Mouse (Mus musculus) spleen, postnatal 14 days (tissue): ENCODE measurements around the gene Cep350.

Experiments used
- DNase-seq, 2 experiments: peaks; one replicate each; pipeline ENCODE4 v3.0.0; 2021 to 2022; ENCODE audit warnings: low spot score in 2 of 2

Cep350 gene

DNA sequence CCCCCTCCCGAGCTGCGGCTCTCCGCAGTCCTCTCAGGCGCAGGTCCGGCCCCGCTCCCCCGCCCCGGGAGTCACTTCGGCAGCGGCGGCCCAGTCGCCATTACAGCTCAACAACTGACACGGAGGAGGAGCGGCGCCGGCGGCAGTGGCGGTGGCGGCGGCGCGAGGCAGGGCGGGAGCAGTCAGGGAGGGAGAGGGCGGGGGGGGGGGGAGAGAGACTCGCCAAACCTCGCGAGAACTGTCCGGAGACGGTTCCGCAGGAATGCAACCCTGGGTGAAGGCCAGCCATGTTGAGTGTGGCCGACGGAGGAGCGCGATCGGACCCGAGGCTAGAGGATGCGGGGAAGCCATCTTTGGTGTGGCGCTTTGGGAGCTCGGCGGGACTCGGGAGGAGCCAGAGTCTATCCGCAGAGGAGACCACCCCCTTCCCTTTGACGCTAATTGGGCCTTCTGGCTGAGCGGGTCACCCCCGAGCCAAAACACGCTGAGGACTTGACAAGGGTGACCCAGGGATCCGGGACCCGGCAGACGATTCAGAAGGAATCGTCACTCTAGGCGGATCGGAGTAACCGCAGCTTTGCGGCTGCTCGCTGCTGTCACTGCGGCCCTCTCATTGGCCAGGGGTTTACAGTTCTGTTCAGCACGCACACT is at the start of gene Cep350:
TSS of gene Cep350 (minus strand) at position 188 of the 651 bp plus-strand sequence.
- DNase-seq: peak; percentile 87 to 92

DNA sequence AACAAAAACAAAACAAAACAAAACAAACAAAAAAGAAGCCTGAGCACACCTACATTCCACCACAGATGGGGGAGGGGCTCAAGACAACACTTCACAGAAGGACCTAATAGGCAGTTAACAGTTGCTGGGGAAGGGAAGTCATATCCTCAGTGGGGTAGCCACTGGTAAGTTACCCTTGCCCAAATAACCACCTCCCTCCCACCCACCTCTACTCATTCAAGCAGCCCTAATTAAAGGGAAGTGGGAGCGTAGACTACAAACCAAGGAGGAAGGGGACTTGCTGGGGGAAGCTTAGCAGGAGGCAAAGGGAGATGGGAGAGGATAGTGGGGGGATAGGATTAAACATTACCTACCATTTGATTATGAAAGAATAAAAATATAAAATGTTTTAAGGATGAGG is 47.3 kb upstream of the Cep350 start:
- DNase-seq: no peak

DNA sequence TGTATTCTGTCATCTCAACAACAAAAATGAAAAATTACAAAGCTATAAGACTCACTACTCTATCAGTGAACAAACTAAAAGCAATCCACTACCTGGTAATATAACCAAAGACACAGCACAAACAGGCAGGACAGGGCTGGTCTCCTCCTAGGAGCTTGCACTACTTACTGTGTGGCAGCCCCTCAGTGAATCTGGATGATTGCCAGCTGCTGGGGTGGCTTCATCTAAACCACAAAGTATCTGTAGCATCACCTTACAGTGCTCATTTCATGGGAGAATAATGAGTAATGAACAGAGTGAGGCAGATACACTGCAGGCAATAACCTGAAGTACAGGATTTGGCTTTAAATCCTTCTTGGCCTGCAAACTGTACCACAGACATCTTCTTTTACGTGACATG is 46.7 kb upstream of the Cep350 start:
- DNase-seq: no peak

DNA sequence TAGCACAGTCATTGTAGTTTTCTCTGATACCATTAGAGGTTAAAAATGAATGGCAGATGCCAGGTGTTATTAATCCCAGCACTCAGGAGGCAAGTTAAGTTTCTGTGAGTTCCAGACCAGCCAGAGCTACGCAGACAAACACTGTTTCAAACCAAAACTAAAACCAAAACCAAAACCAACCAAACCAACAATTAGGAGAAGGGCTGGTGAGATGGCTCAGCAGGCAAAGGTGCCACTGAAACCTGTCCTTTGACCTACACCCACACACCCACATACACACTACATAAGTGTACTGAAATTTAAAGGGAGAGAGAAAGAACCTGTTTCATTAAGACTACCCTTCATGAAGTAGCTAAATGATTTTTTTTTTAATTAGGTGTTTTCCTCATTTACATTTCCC is 35.9 kb upstream of the Cep350 start:
- DNase-seq: no peak

DNA sequence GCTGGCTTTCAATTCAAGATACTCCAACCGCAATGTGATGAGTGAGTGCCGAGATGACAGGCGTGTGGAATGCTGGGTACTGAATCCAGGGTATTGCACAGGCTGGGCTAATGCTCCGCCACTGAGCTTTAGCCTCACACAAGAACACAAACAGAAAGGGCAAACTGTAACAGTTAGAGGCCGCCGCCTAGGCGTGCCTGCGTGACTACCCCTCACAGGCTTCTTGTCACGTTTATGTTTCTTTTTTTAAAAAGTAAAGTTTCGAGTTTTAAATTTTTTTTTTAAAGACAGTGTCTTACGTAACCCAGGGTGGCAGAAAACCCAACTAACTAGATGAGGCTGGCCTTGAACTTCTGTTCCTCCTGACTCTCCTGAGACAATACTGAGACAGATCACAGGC is 32.9 kb upstream of the Cep350 start:
- DNase-seq: no peak

DNA sequence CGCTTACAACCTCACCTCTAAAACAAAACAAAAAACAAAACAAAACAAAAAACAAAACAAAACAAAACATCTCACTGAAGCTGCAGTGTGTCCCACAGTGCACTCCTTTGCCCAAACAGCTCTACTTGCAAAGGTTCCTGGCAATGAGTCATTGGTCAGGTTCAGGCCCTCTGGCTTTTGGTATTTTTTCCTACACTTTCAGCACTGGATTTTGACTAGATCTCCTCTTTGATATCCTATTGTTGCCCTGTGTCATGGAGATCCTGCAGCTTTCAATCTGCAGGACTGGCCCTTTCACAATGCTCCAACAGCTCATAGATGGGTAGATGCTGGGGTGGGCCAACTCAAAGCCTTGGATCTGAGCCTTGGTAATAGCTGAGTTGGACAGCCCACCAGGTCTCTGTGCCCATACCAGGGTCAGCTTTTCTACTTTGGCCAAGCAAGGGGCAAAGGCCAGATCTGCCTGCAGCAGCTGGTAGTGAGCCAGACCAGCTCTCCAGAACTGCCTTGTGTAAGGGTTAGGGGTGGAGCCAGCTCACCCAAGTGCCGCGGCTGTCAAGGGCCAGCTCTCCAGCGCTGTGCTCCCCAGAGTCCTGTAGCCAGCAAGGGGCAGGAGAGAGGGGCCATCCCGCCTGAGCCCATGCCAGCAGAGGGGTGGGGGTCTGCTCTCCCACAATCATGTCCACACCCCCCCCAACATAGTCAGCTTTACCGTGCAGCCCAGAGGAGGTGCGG is 30.3 kb upstream of the Cep350 start:
- no peak for DNase-seq

DNA sequence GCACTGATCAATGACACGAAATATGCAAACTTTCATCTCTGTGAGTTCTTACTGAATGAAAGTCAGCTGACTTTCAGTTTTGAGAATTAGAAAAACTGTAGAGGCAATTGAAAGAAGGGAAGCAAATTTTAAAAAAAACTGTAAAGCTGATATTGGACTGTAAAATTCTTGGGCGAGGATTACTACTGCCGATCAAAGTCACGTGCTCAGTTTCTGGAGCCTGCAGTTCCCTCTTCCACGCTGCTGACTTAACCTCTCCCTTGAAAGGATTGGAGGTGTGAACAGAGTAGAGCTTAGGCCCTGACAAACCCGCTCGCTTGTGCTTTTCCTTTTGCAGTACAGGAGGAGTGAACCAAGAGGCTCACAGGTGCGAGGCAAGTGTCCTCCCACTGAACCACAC is 29.3 kb upstream of the Cep350 start:
- no peak for DNase-seq

DNA sequence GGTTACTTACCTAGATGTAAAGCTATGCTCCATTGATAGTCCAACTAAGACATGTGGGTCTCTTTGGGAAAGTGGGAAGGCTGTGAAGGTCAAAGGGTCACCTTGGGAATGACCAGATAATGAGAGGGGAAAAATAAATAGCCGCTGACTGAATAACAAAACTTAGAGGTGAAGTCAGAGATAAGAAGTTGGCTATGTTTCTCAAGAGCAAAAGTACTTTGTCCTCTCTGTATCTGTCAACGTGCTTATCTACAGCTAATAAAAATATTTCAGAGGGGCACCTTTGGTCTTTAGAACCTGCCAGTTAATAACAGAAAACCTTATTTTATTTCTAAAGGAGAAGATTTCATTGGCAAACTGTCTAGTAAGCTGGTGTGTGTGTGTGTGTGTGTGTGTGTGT is 22.6 kb upstream of the Cep350 start:
- no peak for DNase-seq

DNA sequence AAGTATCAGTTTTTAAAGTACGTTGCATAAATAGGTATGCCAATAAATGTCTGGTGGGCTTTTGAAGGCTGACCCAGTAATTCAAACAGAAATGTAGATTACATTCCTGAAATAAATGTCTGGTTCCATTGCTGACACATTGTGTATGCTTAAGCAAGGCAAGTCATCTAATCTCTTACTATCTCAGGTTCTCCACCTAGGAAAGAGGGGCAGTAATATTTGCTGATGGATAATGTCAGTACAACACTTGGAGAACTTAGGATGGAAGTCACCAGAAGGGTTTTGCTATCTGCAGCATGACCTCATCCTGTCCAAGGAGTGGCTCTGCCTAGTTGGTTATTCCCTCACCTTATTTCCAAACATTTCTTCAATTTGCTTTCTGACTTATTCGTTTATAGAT is 21.5 kb upstream of the Cep350 start:
- no peak for DNase-seq

DNA sequence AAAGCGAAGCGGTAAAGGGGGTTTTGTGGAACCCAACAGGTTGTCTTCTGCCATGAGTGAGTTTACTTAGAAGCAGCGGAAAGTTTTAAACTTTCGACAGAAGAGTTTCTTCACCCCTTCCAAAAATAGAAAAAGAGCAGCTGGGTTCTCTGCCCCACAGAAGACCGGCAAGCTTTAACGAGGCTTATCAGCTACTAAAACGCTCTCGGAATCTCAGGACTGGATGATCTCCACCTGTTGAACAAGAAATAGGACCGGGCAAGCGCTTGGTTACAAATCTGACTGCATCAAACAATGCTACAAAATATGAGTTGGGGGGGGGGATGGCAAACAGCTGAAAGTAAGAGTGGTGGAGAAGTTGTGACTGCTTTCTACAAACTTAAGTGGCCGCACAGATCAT is 17.3 kb upstream of the Cep350 start:
- no peak for DNase-seq

DNA sequence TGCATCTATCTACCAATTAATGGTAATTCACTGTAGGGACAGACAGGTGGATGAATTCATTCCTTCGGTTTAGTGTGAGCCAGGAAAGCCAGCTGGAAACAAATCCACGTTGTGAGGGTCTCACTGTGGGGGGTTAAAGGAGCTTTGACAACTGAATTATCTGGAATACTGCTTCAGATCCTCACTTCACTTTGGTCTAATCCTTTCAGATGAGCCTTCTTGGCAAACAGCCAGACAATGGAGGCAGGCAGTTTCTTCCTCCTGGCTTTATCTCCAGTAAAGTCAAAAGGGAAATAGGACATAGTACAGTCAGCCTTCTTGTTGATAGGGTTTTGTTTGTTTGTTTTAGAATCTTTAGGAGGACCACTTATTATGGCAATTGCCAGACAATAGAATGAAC is 16.3 kb upstream of the Cep350 start:
- DNase-seq: no peak

DNA sequence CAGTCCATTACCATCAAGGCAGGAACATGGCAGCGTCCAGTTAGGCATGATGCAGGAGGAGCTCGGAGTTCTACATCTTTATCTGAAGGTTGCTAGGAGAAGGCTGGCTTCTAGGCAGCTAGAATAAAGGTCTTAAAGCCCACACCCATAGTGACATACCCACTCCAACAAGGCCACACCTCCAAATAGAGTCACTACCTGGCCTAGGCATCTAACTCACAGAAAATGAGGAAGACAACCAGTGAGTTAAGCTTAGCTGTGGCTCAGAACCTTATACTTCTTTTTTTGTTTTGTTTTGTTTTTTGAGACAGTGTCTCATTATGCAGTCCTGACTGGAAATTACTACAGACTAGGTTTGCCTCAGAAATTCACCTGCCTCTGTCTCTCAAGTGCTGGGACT is 14.6 kb upstream of the Cep350 start:
- no peak for DNase-seq

DNA sequence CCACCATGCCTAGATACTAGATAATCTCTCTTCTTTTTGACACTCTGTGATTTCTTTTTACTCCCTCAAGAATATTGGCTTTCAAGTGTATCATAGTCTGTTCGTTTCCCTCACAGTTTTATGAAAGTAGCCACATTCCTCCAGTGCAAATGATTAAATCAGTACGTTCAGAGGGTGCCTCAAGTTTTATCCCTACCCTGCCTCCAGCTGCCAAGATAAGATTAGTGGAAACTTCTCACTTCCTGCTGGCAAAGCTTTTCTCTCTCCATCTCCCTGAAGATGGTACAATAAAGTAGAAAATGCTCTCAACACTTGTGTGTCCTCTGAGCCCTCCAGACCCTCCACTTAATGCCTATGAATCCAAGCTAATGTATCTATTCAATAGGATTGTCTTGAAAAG is 1.9 kb upstream of the Cep350 start:
- no peak for DNase-seq

DNA sequence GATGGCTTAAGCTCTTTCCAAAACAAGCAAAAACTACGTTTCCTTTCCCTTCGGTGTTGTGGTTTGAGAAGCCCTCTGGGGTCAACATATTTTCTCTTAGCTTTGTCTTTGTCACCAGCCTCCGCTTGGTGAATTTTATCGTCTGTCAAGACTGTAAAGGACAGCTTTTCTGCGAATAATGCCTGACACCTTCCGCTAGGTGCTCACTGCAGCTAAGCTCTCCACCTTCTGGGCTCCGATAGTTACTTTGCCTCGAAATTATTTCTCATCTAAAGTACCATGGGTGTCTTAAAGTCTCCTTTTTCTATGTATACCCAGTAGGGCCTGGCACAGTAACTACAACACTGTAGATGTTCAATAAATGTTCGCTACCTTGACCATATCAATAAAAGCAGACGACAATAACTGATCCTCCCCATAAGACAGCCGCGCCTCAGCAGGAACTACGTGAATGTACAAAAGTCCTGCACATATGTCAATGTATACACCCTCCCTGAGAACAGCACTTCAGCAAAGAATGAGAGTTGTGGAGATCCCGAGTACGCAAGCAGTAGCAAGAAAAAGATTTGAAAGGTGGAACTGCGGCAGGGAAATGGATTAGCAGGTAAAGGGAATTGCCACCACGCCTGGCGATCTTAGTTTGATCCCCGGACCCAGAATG is 794 bp upstream of the Cep350 start:
- DNase-seq: peak in 1 of 2 experiments; percentile 12

DNA sequence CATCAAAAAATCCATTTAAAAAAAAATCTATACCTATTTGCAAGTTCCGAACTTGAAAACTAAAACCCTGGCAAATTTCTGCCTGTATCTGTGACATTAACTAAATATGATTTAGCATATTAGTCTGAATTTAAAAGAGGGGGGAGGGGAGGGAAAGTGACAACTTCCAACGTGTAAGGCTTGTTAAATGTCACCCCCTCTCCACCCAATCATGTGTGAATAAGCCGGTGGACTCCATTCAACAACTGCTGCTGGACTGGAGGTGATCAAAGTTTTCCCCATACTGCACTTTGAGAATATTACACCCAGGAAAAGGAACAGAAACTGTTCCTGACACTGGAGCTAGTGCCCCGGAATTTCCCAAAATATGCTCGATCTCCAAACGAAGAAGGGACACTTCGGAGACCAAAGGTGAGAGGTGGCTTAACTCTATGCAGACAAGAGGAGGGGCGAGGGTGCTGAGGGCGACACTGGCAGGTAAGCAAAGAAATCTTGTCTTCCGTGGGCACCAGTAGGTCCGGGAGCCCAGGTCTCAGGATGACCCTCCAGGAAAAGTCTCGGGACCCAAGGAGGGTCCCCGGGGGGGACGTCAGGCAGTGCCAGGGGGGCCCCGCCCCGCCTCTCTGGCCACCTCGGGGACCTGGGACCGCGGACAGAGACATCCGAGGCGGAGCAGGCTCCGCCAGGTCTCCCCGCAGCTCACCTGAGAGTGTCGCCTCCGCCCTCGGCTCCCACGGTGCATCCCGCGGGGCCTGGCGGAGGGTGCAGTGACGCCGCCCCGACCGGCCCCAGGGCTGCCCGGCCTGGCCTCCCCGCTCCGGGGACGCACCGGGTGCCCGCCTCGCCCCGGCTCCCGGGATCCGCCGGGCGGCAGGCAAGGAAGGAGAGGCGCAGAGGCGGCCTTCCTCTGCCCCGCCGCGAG is 648 bp downstream of the Cep350 start:
- no peak for DNase-seq

DNA sequence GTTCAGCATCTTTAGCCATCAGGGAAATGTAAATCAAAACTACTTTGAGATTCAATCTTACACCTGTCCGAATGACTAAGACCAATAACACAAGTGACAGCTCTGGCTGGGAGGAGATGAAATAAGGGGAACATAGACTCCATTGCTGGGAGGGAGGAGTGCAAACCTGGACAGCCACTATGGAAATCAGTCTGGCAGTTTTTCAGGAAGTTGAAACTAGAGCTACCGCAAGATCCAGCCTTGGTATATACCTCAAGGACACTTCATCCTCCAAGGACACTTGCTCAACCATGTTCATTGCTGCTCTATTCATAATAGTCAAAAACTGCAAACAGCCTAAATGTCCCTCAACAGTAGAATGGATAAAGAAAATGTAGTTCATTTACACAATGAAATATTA is 23.9 kb downstream of the Cep350 start:
- DNase-seq: no peak

DNA sequence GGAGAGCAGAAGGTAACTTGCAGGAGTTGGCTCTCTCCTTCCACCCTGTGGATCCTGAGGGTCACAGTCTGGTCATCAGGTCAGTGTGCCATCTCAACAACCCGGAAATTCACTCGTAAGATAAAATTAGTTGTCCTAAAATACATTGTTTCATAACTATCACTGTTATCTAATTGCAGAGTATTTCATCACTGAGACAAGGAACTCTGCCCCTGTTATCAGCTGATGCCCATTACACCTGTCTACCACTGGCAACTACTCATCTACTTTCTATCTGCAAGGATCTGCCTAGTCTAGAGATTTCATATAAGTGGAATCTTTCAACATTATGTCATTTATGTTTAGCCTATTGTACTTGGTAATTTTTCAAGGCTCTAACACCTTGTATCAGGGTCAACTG is 28.7 kb downstream of the Cep350 start:
- no peak for DNase-seq

DNA sequence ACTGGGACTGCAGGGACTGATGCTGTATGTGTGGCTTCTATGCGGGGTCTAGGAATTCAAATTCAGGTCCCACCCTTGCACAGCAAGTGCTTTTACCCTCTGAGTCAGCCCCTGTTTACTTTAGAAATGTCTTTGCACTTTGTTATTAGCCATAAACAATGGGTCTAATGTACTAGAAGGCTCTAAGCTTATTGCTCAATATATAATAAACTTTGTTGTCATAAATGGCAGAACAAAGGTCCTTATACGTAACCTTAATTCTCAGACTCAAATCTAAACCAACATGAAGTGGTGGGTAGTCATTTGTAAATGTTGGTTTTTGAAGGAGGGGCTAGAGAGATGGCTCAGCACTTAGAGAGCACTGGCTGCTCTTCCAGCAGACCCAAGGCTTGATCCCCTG is 35.6 kb downstream of the Cep350 start:
- DNase-seq: no peak

DNA sequence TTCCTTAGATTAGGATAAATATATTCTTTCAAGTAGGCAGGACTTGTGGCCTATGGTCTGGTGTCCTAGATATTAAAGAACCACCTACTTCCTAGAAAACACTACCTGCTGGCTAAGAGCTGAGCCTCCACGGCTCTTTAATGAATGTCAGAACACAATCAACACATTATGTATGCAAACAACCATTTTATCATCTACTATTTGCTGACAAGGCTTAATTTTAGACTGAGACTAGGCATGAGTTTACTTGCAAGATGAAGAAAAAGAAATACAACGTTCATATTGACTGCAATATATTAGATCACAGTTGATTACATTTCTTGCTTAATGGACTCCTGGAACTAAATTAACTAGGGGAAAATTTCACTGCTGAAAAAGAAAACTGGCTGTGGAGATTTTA is 38.4 kb downstream of the Cep350 start:
- DNase-seq: no peak

DNA sequence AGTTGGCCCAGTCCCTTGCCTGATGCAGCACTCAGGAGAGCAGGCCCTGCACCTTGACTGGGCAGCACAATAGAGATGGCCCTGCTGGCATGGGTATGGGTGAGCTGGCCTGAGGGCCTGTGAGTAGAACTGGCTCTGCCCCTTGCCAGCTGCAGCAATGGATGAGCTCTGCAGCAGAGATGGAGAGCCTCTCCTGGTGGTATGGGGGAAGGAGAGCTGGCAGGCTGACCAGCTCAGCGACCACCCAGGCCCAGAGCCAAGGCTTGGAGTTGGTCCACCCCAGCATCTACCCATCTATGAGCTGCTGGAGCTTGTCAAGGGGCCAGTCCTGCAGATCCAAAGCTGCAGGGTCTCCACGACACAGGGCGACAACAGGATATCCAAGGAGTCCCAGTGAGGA is 69.5 kb downstream of the Cep350 start:
- no peak for DNase-seq

DNA sequence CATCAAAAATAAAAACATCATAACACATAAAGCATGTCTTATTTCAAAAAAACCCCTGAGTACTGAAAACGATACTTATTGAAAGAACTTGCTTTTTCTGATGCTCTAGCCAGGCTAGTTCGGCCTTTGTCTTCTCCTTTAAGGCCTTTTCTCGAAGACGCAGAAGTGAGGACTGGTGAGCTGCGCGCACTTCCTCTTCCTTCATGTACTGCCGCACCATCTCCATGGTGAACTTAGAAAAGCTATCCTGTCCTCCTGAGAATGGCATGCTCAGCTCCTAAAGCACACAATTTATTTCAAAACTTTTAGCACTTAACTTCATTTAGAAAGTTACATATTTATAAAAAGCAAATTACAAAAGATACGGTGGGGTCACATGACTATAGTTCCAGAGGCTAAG is 71.7 kb downstream of the Cep350 start:
- DNase-seq: no peak

DNA sequence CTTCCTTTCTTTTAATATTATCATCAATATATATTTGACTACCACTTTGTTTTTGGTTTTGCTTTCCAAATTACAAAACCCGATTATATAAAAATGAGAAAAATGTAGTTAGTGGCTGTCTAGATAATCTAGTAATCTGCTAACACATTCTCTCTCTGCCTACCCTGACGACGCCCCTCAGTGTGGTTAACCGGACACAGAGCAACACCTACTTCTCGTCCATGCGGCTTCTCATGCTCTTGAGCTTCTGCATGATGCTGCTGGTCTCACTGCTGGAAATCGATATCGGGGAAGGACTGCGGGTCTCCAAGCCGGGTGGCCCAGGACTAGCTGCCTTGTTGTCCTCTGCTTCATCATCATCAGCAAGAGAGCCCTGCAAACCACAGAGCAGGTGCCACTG is 78.7 kb downstream of the Cep350 start:
- DNase-seq: no peak
